Mouse (Mus musculus): Measurements from ENCODE around the gene Upf1. TPM values are rescaled to one million over a fixed set of nuclear protein-coding genes. Genes with fewer than 3 reads are reported as not detected.

Upf1 gene
- polyA plus RNA-seq, 1 experiment: 23.8 TPM

DNA sequence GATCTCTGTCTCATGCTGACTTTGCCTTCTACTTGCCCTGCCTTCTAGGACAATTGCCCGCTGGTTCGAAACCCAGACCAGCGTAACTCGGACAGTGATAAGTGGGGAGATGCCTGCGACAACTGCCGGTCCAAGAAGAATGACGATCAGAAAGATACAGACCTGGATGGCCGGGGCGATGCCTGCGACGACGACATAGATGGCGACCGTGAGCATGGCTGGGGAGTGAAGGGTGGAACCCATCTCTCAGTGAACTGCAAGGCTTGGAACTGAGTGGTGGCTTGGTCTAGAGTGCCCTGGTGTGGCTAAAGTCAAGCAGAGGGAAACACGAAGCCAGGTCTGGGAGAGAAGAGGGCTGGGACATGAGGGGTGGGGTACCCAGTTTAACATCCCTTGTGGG lies 24.0 kb upstream of the Upf1 start:
- Histone ChIP-seq H3K4me1 (ENCODE audit: control insufficient read depth, insufficient read depth, low read length) (no peaks in the 10 kb centered on the region), H3K27ac (ENCODE audit: insufficient read depth, low read length) (no peak overlapping the region), H3K4me3 (ENCODE audit: insufficient read depth, low read length) (no peak overlapping the region)
- no peak for TF ChIP-seq POLR2A (IDR thresholded peaks at IDR 0.05; ENCODE audit: extremely low read depth, insufficient read depth, low read length)
- TF ChIP-seq CTCF (IDR thresholded peaks at IDR 0.05; ENCODE audit: extremely low read depth, insufficient read depth, low read length): no peak

DNA sequence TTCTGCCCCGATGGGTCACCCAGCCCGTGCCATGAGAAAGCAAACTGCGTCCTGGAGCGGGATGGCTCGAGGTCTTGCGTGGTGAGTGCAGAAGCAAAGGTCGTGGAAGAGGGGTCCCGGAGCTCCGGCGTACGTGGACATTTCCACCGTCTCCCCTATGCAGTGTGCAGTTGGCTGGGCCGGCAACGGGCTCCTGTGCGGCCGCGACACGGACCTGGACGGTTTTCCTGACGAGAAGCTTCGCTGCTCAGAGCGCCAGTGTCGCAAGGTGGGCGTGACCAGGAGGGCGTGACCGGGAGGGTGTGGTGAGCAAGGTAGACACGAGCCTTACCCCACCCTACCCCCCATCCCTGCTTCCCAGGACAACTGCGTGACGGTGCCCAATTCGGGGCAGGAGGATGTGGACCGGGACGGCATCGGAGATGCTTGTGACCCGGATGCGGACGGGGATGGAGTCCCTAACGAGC lies 23.2 kb upstream of the Upf1 start:
- no peak overlapping the region for H3K27ac ChIP-seq (ENCODE audit: insufficient read depth, low read length)
- no peak for TF ChIP-seq POLR2A (IDR thresholded peaks at IDR 0.05; ENCODE audit: extremely low read depth, insufficient read depth, low read length)
- TF ChIP-seq CTCF (IDR thresholded peaks at IDR 0.05; ENCODE audit: extremely low read depth, insufficient read depth, low read length): no peak
- H3K4me3 ChIP-seq (ENCODE audit: insufficient read depth, low read length): no peak overlapping the region
- no peaks in the 10 kb centered on the region for H3K4me1 ChIP-seq (ENCODE audit: control insufficient read depth, insufficient read depth, low read length)

DNA sequence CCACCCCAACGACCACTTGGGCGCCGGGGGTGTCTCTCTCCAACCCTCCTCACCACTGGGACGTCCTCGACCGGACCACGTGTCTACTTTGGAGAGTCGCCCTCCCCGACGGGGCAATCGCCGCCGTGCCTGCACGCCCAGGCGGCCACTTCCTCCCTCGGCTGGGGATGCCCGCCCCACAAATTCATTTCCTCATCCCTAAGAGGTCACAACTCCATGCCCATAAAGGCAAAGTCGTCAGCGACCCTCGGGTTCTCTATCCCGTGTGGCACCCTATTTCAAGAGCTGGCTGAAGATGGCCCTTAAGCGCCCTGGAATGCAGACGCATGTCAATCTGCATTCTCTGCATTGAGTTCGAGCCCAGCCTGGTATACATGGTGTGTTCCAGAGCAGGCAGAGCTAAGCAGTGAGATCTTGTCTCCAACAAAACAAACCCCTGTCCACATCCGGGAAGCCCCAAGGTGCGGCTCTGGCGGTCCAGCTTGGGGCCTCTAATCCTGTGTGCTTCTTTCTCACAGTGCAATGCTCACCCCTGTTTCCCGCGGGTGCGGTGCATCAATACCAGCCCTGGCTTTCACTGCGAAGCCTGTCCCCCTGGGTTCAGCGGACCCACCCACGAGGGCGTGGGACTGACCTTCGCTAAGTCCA lies 22.3 kb upstream of the Upf1 start:
- Histone ChIP-seq H3K4me1 (ENCODE audit: control insufficient read depth, insufficient read depth, low read length) (no peaks in the 10 kb centered on the region), H3K27ac (ENCODE audit: insufficient read depth, low read length) (no peak overlapping the region), H3K4me3 (ENCODE audit: insufficient read depth, low read length) (no peak overlapping the region)
- TF ChIP-seq POLR2A (IDR thresholded peaks at IDR 0.05; ENCODE audit: extremely low read depth, insufficient read depth, low read length): no peak
- no peak for TF ChIP-seq CTCF (IDR thresholded peaks at IDR 0.05; ENCODE audit: extremely low read depth, insufficient read depth, low read length)

DNA sequence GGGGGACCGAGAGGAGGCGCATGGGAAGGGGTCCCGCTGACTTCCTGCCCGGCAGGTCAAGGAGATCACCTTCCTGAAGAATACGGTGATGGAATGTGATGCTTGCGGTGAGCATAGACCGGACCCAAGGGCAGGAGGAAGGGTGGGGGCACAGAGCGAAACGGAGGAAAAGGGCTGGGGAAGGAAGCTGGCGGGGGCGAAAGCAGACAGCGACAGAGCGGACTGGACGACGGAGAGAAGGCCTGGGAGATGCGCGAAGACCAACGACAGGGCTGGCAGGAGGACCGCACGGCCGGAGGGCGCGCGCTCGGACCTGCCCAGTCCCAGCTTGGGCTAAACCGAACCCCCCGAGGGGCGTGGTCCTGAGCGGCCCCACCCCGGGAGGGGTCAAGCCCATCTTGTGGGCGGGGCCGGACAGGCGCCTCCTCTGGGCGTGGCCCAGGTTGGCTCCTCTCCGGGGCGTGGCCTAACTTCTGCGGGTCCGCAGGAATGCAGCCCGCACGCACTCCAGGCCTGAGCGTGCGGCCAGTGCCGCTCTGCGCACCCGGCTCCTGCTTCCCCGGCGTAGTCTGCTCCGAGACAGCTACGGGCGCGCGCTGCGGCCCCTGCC lies 21.3 kb upstream of the Upf1 start:
- no peak overlapping the region for H3K27ac ChIP-seq (ENCODE audit: insufficient read depth, low read length)
- no peak for TF ChIP-seq POLR2A (IDR thresholded peaks at IDR 0.05; ENCODE audit: extremely low read depth, insufficient read depth, low read length)
- no peaks in the 10 kb centered on the region for H3K4me1 ChIP-seq (ENCODE audit: control insufficient read depth, insufficient read depth, low read length)
- 0 out of 2 replicates have a peak overlapping the region, but pooled peaks have one; percentile 4 for H3K4me3 ChIP-seq (ENCODE audit: insufficient read depth, low read length)

DNA sequence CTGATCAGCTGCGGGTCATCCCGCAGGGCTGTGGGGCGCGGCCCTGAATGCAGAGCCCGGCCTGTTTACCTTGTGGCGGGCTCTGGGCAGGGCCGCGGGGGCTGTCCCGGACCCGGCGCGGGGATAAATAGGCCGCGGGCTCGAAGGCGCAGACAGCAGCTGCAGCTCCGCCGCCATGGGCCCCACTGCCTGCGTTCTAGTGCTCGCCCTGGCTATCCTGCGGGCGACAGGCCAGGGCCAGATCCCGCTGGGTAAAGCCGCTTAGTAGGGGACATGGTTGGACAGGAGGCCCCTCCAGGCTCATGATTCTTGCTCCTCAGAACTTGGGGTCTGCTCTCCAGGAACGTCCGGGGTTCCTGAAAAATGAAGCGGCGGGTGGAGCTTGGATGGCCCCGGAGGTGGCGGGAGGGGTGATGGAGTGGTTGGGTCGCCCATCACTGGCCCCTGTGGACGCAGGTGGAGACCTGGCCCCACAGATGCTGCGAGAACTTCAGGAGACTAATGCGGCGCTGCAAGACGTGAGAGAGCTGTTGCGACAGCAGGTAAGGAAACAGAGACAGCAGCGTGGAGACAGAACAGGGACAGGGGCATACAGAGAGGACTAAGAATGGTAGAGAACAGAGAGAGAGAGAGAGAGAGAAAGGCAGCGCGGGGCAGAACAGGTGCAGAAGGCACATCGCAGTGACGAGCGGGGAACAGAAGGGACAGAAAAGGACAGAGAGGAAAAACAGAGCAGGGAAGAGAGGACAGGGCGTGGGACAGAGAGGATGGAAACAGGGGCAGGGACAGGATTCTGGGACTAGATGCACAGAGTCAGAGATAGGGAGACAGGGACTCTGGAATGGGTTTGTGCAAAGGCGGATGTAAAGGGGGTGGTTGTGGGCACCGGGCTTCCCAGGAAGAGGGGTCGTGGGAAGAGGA lies 20.6 kb upstream of the Upf1 start, which contains the start of gene Comp:
Gene Comp, plus strand, starts transcription at position 162 of the 921 bp plus-strand sequence.
- 0 out of 2 replicates have a peak within 1 kb of the TSS, but pooled peaks have one; percentile 4 for H3K4me3 ChIP-seq (ENCODE audit: insufficient read depth, low read length)
- no peaks in the 10 kb centered on the region for H3K4me1 ChIP-seq (ENCODE audit: control insufficient read depth, insufficient read depth, low read length)
- no peak for TF ChIP-seq POLR2A (IDR thresholded peaks at IDR 0.05; ENCODE audit: extremely low read depth, insufficient read depth, low read length)
- H3K27ac ChIP-seq (ENCODE audit: insufficient read depth, low read length): no peak within 1 kb of the TSS

DNA sequence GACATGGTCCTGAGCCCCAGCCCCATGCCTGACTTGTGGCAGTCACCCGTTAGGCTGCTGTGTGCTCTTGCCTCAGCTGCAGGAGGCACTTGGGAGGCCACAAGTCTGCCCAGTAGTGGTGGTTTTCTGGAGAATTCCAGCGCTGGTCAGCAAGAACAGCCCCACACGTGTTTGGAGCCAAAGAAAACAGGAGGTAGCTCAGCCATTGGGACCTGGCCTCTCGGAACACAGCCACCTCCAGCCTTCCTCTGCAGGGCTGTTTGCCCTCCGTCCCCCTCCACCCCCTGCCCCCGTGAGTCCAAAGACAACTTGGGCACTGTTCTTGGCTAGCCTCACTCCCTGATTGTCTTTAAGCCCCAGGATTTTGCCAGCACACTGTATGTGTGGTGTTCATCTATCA lies 18.9 kb upstream of the Upf1 start:
- H3K4me1 ChIP-seq (ENCODE audit: control insufficient read depth, insufficient read depth, low read length): no peaks in the 10 kb centered on the region
- no peak overlapping the region for H3K4me3 ChIP-seq (ENCODE audit: insufficient read depth, low read length)
- H3K27ac ChIP-seq (ENCODE audit: insufficient read depth, low read length): no peak overlapping the region
- TF ChIP-seq CTCF (IDR thresholded peaks at IDR 0.05; ENCODE audit: extremely low read depth, insufficient read depth, low read length) (no peak), POLR2A (IDR thresholded peaks at IDR 0.05; ENCODE audit: extremely low read depth, insufficient read depth, low read length) (no peak)

DNA sequence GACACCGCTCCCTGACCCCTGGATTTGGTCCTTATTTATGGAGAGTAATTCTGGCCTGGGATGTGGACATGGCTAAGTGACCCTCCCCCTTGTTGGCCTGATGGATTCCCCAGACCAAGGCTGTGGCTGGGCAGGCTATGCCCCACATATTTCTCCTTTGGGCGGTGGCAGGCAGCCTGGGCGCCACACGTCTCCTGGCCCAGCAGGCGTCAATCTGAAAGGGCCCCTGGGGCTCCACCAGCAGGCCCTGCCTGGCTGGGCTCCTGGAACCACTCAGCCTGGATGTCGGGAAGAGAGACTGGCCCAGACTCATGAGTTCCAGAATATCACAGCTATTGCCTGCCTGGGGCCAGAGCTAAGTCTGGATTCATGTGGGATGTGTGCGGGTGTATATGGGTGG lies 17.4 kb upstream of the Upf1 start:
- H3K27ac ChIP-seq (ENCODE audit: insufficient read depth, low read length): no peak overlapping the region
- TF ChIP-seq CTCF (IDR thresholded peaks at IDR 0.05; ENCODE audit: extremely low read depth, insufficient read depth, low read length) (no peak), POLR2A (IDR thresholded peaks at IDR 0.05; ENCODE audit: extremely low read depth, insufficient read depth, low read length) (no peak)
- H3K4me1 ChIP-seq (ENCODE audit: control insufficient read depth, insufficient read depth, low read length): no peaks in the 10 kb centered on the region
- no peak overlapping the region for H3K4me3 ChIP-seq (ENCODE audit: insufficient read depth, low read length)

DNA sequence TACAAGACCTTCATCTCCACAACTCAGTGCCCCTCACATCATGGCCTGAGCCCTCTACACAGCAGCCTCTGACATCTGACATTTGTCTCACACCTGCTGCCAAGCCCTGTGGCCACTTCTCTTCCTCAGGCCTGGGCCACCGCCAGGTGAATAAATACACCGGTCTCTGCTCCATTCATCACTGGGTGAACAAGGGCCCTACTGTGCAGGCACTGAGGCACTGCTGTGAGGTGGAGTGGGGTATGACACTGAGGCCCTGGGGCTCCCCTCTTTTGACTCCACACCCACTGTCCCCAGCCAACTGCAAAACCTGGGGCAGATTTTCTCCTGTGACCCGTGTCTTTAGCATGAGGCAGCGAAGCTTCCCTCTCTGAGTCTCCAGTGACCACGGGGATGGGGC lies 13.5 kb upstream of the Upf1 start:
- no peak overlapping the region for H3K4me3 ChIP-seq (ENCODE audit: insufficient read depth, low read length)
- TF ChIP-seq CTCF (IDR thresholded peaks at IDR 0.05; ENCODE audit: extremely low read depth, insufficient read depth, low read length) (no peak), POLR2A (IDR thresholded peaks at IDR 0.05; ENCODE audit: extremely low read depth, insufficient read depth, low read length) (no peak)
- no peaks in the 10 kb centered on the region for H3K4me1 ChIP-seq (ENCODE audit: control insufficient read depth, insufficient read depth, low read length)
- no peak overlapping the region for H3K27ac ChIP-seq (ENCODE audit: insufficient read depth, low read length)

DNA sequence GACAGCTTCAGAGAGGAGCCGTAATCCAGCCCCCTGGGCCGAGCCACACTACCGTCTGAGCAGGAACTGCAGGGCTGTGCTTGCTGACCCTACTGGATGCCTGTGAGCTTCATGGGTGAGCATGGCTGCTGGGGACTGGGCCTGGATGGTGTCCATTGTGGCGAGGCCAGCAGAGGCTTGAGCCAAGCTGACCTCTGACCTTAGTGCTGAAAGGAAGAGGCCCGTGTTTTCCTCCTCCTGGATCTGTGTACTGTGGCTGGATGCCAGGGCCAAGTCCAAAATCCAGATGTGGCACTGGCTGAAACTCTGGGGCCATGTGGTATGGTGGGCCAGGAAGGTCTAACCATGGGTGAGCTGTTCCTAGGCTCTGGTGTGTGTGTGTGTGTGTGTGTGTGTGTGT lies 11.0 kb upstream of the Upf1 start:
- Histone ChIP-seq H3K4me1 (ENCODE audit: control insufficient read depth, insufficient read depth, low read length) (no peaks in the 10 kb centered on the region), H3K27ac (ENCODE audit: insufficient read depth, low read length) (no peak overlapping the region), H3K4me3 (ENCODE audit: insufficient read depth, low read length) (no peak overlapping the region)
- TF ChIP-seq CTCF (IDR thresholded peaks at IDR 0.05; ENCODE audit: extremely low read depth, insufficient read depth, low read length) (no peak), POLR2A (IDR thresholded peaks at IDR 0.05; ENCODE audit: extremely low read depth, insufficient read depth, low read length) (no peak)

All from cortical plate, adult 2 months (tissue).